In the genomic region with DNA sequence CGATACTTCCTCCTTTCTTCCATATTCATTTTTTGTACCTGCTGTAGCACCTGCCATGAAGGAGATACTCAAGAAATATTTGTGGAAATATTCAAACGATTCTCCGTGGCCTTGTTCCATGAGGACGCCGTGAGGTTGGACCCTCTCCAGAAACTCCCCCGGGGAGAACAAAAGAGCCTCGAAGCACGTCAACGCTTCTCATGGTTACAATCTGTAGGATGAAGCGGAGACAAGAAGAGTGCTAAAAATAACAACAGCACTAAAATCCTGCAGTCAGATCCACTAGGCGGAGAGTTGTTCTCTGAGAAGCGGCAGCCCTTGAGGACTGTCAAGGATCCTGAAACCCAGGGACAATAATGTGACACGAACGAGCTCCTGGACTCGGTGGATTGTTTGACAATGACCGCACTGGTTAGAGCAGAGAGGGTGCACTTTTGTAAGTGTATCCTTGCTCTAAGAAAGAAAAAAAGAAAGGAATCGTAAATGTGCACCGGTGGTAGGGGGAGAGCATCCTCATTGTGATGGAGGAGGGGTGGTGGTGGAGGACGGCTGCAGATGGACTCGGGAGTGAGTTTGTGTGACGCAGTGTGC, we compare ENCODE assay signal across 16 mouse cellular contexts. TPM values are rescaled to one million over a fixed set of nuclear protein-coding genes. Genes with fewer than 3 reads are reported as not detected.
DNase-seq lines count a peak whose midpoint lies in the region; ATAC-seq and TF ChIP-seq lines count a peak whose summit lies in the region.
"Had no signal": no experiment of that assay in that cellular context is flagged by ENCODE, and none has a peak within 500 bp of the region (broad histone marks: within the 10 kb centered on the region; RNA-seq: fewer than 3 reads in every experiment).

No protein-coding gene starts in this region.

- no peaks in the 10 kb centered on the region for H3K27me3 ChIP-seq in heart, embryonic 12.5 days (replicated peaks)
- no peaks in the 10 kb centered on the region for H3K27me3 ChIP-seq in testis, adult 2 months (ENCODE audit: control insufficient read depth, insufficient read depth, low read length)
- H3K27me3 ChIP-seq: midbrain, embryonic 13.5 days; Patski had no signal

- intact Hi-C loops in heart, postnatal 14 days (cut with DNase I): no loop called here

- H3K4me3 ChIP-seq in heart, embryonic 12.5 days: peak overlapping the region; percentile 27; the same call in 1 of the 2 replicates
- H3K4me3 ChIP-seq in testis, adult 2 months (ENCODE audit: control insufficient read depth, low read depth, low read length): peak overlapping the region; percentile 45
- H3K4me3 ChIP-seq: midbrain, embryonic 13.5 days had no signal

- H3K27ac ChIP-seq in heart, embryonic 12.5 days (ENCODE audit: poor library complexity, severe bottlenecking): peak overlapping the region; percentile 78
- peak overlapping the region; percentile 70 for H3K27ac ChIP-seq in testis, adult 2 months (ENCODE audit: control insufficient read depth, insufficient read depth, low read depth, low read length)
- H3K27ac ChIP-seq: midbrain, embryonic 13.5 days had no signal

- ATAC-seq in heart, embryonic 12.5 days (ENCODE audit: insufficient number of reproducible peaks, low FRiP score): 0 out of 2 replicates have a peak, but pooled peaks have one; percentile 11
- ATAC-seq in inflammation-experienced regulatory T-cells, adult 6 months: no peak
- ATAC-seq: midbrain, embryonic 13.5 days; Patski had no signal

- peaks cover 16% of the 10 kb centered on the region for H3K4me1 ChIP-seq in heart, embryonic 12.5 days (replicated peaks)
- peaks cover 2% of the 10 kb centered on the region for H3K4me1 ChIP-seq in testis, adult 2 months (ENCODE audit: control insufficient read depth, insufficient read depth, low read length)

- no peak for TF ChIP-seq CTCF in testis, adult 2 months (IDR thresholded peaks at IDR 0.05; ENCODE audit: control insufficient read depth, insufficient read depth, insufficient replicate concordance, low read depth, low read length)

- 45% methylated on average over 21 of the region's 21 CpGs for WGBS in heart, embryonic 12.5 days

- H3K9ac ChIP-seq in heart, embryonic 12.5 days: no peak overlapping the region
- H3K9ac ChIP-seq: midbrain, embryonic 13.5 days had no signal

- DNase-seq in heart, postnatal 14 days: no peak
- no peak for DNase-seq in testis, postnatal 10 days (ENCODE audit: low spot score)
- peak; percentile 38 for DNase-seq in lung, postnatal 10 days
- no peak for DNase-seq in neural tube, embryonic 10.5 days (ENCODE audit: extremely low spot score, low spot score)
- DNase-seq: gastrocnemius, postnatal 14 days; kidney, postnatal 14 days had no signal

- H3K4me2 ChIP-seq in heart, embryonic 12.5 days: peak overlapping the region; percentile 58
- H3K4me2 ChIP-seq: midbrain, embryonic 13.5 days had no signal

- TF ChIP-seq POLR2A in testis, adult 2 months (IDR thresholded peaks at IDR 0.05; ENCODE audit: control insufficient read depth, low read depth, low read length): no peak

- H3K36me3 ChIP-seq in heart, embryonic 12.5 days: no peaks in the 10 kb centered on the region
- no peaks in the 10 kb centered on the region for H3K36me3 ChIP-seq in testis, adult 2 months (ENCODE audit: control insufficient read depth, insufficient read depth, low read length)
- H3K36me3 ChIP-seq: midbrain, embryonic 13.5 days had no signal

- no peaks in the 10 kb centered on the region for H3K9me3 ChIP-seq in heart, embryonic 12.5 days (replicated peaks)
- H3K9me3 ChIP-seq: midbrain, embryonic 13.5 days had no signal

RNA-seq across cellular contexts. Expression of gene Cldn18, which starts 35.0 kb away (rescaled TPM):
- polyA plus RNA-seq in heart, embryonic 12.5 days (2016; fragmentation: Nextera tagmentation; extraction: Ambion mirVana): 0.17 TPM in 1 of 2 replicates, not detected in the other
- not detected for total RNA-seq in heart, postnatal 14 days (2021)
- polyA plus RNA-seq in testis, adult 2 months (2012; rRNA removed): 0.04 TPM in 1 of 2 replicates, not detected in the other
- polyA plus RNA-seq in inflammation-experienced regulatory T-cells, adult 6 months (2017; shearing (Covaris generic)): not detected
- total RNA-seq: adrenal gland, adult 18-20 months; CH12.LX; gastrocnemius, postnatal 14 days had no signal
- polyA plus RNA-seq: cortical plate, adult 2 months; limb, embryonic 11.5 days; neural tube, embryonic 14.5 days; Patski had no signal

RNA-seq across cellular contexts. Expression of gene Dzip1l, which starts 52.8 kb away (rescaled TPM):
- 20.5 and 23.4 TPM in 2 replicates for polyA plus RNA-seq in heart, embryonic 12.5 days (2016; fragmentation: Nextera tagmentation; extraction: Ambion mirVana)
- 1 to 10 TPM; 5.0 to 7.0 TPM for total RNA-seq in heart, postnatal 14 days (2021)
- polyA plus RNA-seq in testis, adult 2 months (2012; rRNA removed): 0.54 and 0.69 TPM in 2 replicates
- polyA plus RNA-seq in inflammation-experienced regulatory T-cells, adult 6 months (2017; shearing (Covaris generic)): not detected
- total RNA-seq: CH12.LX had no signal

Comparison
In these comparisons a context has a peak if more than half of its experiments do, and no peak if none do; other contexts are left out.
1. RNA of gene Dzip1l, which starts 52.8 kb away (polyA plus RNA-seq): 20.5 to 23.4 TPM in heart, embryonic 12.5 days; 0.54 to 0.69 TPM in testis, adult 2 months and not detected in inflammation-experienced regulatory T-cells, adult 6 months; every median in the first group is over 10 times any median in the second.